Mouse (Mus musculus) liver, adult 2 months (tissue): ENCODE data around the gene Fhit. TPM values are rescaled to one million over a fixed set of nuclear protein-coding genes. Genes with fewer than 3 reads are reported as not detected.

Experiments
- DNase-seq: peaks from one replicate; pipeline ENCODE4 v3.0.0-alpha.2; 2011; ENCODE audit warnings: low read depth, low spot score; ENCODE audit errors: extremely low read depth
- H3K27ac ChIP-seq: fragments of 200-500 bp; replicated peaks from 2 replicates; pipeline ENCODE4 v1.5.1; 2012; ENCODE audit warnings: low read depth, mild to moderate bottlenecking, control low read depth, inconsistent platforms, low read length; ENCODE audit not compliant: insufficient read depth
- H3K27me3 ChIP-seq: fragments of 200-500 bp; 2 replicates; pipeline ENCODE4 v1.6.1; 2012; ENCODE audit warnings: mild to moderate bottlenecking, moderate library complexity, low read length, inconsistent platforms; ENCODE audit not compliant: control insufficient read depth, insufficient read depth
- H3K36me3 ChIP-seq: fragments of 200-500 bp; 2 replicates; pipeline ENCODE4 v1.6.1; 2012; ENCODE audit warnings: low read length, inconsistent platforms; ENCODE audit not compliant: control insufficient read depth, insufficient read depth
- H3K4me1 ChIP-seq: fragments of 200-500 bp; 2 replicates; pipeline ENCODE4 v1.6.1; 2011; ENCODE audit warnings: low read length; ENCODE audit not compliant: control insufficient read depth, insufficient read depth
- H3K4me3 ChIP-seq: fragments of 200-500 bp; 2 replicates; pipeline ENCODE4 v1.5.1; 2011; ENCODE audit warnings: low read depth, mild to moderate bottlenecking, control low read depth, low read length, moderate library complexity; ENCODE audit not compliant: insufficient read depth
- H3K79me2 ChIP-seq: fragments of 200-500 bp; 2 replicates; pipeline ENCODE4 v1.6.1; 2012; ENCODE audit warnings: inconsistent platforms, mild to moderate bottlenecking, low read length, moderate library complexity; ENCODE audit not compliant: control insufficient read depth, insufficient read depth
- H3K9ac ChIP-seq: fragments of 200-500 bp; 2 replicates; pipeline ENCODE4 v1.6.1; 2012; ENCODE audit warnings: low read depth, mild to moderate bottlenecking, control low read depth, inconsistent platforms, low read length
- CTCF ChIP-seq: fragments of 200-500 bp; IDR thresholded peaks from 2 replicates; pipeline ENCODE4 v1.5.1; 2011; ENCODE audit warnings: low read depth, low read length, control low read depth
- POLR2A ChIP-seq: fragments of 200-500 bp; IDR thresholded peaks from 2 replicates; pipeline ENCODE4 v1.6.1; 2011; ENCODE audit warnings: low read length, control low read depth; ENCODE audit not compliant: insufficient read depth; ENCODE audit errors: extremely low read depth
- WGBS: fragments of 180-500 bp; shearing (Covaris S2); methylation state at CpG from one replicate; pipeline ENCODE4 v1.1.7; 2018; 5-methylcytosine and 5-hydroxymethylcytosine counted together
- polyA plus RNA-seq: library from polyadenylated mRNA; depleted of rRNA; stranded (reverse); fragments of >200 nt; gene quantifications from 2 replicates; pipeline ENCODE4 v1.2.3, GENCODE M21; 2012
- total RNA-seq: library from RNA; depleted of rRNA; stranded (reverse); fragments of >200 nt; gene quantifications from 2 replicates; pipeline ENCODE4 v1.2.3, GENCODE M21; 2014

Gene Fhit
- total and polyA plus RNA-seq, 2 experiments, result 7.6 to 7.8 TPM

DNA sequence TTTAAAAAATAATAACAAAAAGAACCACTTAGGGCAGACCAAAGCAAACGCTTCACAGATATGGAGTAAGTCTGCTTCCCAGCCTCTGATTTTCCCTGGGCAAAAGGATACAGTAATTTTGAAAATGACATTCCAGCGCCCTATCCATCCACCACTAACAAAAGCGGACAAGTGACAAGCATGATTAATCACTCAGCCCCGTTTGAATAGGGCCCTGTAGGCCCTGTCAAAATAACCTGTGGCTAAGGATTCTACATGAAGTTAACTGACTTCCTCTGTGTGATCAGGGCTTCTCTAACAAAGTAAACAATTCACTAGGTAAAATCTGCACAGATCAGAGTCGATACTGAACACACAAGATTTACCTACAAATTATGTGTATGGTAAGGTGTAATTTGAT lies 1012.0 kb downstream of the Fhit start:
- Histone ChIP-seq H3K4me1 (no peaks in the 10 kb centered on the region), H3K4me3 (no peak overlapping the region), H3K36me3 (no peaks in the 10 kb centered on the region), H3K9ac (no peak overlapping the region), H3K79me2 (no peaks in the 10 kb centered on the region), H3K27me3 (no peaks in the 10 kb centered on the region), H3K27ac (no peak overlapping the region)
- TF ChIP-seq POLR2A, result no peak
- TF ChIP-seq CTCF, result no peak
- WGBS, result 73% methylated on average over 5 of the region's 5 CpGs
- no peak for DNase-seq

DNA sequence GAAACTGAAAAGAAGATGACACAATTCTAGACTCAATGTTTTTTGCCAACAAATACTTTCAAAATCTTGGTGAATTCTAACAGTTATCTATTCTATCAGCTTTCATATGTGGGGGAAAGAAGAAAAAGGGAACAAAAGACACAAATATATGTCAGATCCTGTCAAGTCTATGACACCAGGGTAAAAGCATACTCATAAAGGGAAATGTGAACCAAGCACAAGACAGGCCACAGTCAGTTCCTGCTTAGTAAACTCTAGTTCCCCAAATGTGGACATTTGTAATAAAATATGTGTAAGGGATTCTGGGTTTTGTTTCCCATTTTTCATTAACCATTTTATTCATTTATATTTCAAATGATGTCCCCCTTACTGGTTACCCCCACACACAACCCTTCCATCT lies 1022.5 kb downstream of the Fhit start:
- peak; percentile 27 for DNase-seq
- no peak overlapping the region for H3K4me3 ChIP-seq

DNA sequence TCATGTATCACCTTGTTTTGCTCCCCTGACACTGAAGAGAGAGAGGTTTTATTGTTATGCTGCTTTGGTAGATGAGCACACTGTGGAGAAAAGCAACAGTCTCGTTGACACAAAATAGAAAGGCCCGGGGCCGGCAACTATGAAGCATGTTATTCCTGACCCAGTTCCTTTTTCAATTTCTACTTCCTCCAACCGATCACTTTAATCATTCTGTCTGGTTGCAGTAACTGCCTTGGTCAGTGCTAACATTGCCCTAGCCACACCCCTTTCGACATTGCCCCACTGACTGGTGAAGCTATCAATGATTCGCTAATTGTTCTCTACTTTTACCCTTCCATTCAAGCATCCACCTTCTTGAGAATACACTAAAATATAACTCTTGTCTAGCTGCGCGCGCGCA lies 1028.0 kb downstream of the Fhit start:
- no peaks in the 10 kb centered on the region for H3K36me3 ChIP-seq
- no peak overlapping the region for H3K4me3 ChIP-seq
- H3K4me1 ChIP-seq, result no peaks in the 10 kb centered on the region
- no peak overlapping the region for H3K27ac ChIP-seq
- TF ChIP-seq CTCF (no peak), POLR2A (no peak)
- H3K79me2 ChIP-seq, result no peaks in the 10 kb centered on the region
- peak; percentile 8 for DNase-seq
- 83% methylated on average over 10 of the region's 10 CpGs for WGBS
- H3K27me3 ChIP-seq, result no peaks in the 10 kb centered on the region
- H3K9ac ChIP-seq, result no peak overlapping the region

More for the DNA sequence above, 1022.5 kb downstream of the Fhit start:
- H3K4me1 ChIP-seq, result no peaks in the 10 kb centered on the region
- TF ChIP-seq POLR2A, result no peak
- no peak for TF ChIP-seq CTCF
- no peaks in the 10 kb centered on the region for H3K79me2 ChIP-seq
- no peaks in the 10 kb centered on the region for H3K36me3 ChIP-seq
- no peak overlapping the region for H3K9ac ChIP-seq
- no peaks in the 10 kb centered on the region for H3K27me3 ChIP-seq
- H3K27ac ChIP-seq, result no peak overlapping the region

DNA sequence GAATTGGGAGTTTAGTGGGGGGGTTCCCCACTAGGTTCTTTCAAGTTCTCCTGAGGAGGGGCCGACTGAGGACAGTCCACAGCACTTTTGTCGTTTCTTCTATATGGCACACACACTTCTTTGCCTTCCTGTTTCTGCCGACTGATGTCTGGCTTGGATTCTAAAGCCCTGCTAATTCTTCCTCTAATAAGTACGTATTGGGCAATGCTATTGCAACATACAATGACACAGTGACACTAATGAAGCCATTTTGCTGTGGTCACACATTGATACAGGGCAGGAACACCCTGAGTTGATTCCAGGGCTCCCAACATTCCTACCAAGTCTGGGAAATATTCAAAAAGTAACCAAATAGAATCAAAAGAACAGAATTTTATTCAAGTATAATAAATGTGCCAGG lies 1032.2 kb downstream of the Fhit start:
- Histone ChIP-seq H3K4me3 (no peak overlapping the region), H3K27me3 (no peaks in the 10 kb centered on the region), H3K4me1 (no peaks in the 10 kb centered on the region), H3K27ac (no peak overlapping the region), H3K9ac (no peak overlapping the region), H3K79me2 (no peaks in the 10 kb centered on the region), H3K36me3 (no peaks in the 10 kb centered on the region)
- no peak for TF ChIP-seq POLR2A
- no peak for TF ChIP-seq CTCF
- DNase-seq, result peak; percentile 6
- 82% methylated on average over 4 of the region's 4 CpGs for WGBS

DNA sequence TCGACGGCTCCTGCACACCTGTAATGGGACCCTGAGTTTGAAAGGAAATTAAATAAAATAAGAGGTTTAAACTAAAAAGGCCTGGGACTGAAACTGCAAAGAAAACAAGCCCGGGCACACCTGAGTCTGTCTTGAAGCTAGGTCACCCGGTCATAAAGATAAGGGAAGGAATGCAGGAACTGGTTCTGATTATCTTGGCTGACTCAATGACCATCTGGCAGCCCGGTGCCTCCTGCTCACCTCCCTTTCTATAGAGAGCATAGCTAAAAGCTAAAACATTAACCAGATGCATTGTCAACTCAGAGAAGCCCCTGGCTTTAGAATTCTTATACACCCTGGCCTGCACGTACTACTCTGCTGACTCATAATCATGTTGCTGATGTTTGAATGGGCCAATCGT lies 1032.7 kb downstream of the Fhit start:
- no peak overlapping the region for H3K4me3 ChIP-seq
- no peaks in the 10 kb centered on the region for H3K36me3 ChIP-seq
- WGBS, result 80% methylated on average over 7 of the region's 7 CpGs
- TF ChIP-seq CTCF (no peak), POLR2A (no peak)
- no peak overlapping the region for H3K9ac ChIP-seq
- H3K27ac ChIP-seq, result no peak overlapping the region
- H3K27me3 ChIP-seq, result no peaks in the 10 kb centered on the region
- H3K4me1 ChIP-seq, result no peaks in the 10 kb centered on the region
- no peaks in the 10 kb centered on the region for H3K79me2 ChIP-seq
- DNase-seq, result no peak

DNA sequence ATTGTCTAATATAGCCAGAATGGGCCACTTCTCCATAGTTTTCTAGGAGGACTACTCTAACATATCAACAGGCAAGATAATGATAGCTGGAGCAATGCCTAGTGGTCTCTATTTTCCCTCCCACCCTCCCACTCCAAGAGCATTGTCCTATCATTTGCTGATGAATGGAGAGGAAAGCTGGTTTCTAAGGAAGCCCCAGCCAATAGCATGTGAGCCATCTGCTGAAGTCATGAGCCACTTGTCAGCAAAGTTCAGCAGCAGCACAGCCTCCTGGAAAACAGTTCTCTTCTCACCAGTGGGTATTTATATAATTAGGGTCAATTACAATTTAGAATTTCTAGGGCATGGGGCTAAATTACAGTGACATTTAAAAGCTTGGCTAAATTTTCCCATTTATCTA lies 1035.3 kb downstream of the Fhit start:
- no peak overlapping the region for H3K4me3 ChIP-seq
- H3K27me3 ChIP-seq, result no peaks in the 10 kb centered on the region
- H3K9ac ChIP-seq, result no peak overlapping the region
- no peak for DNase-seq
- H3K79me2 ChIP-seq, result no peaks in the 10 kb centered on the region
- no peak overlapping the region for H3K27ac ChIP-seq
- H3K4me1 ChIP-seq, result no peaks in the 10 kb centered on the region
- H3K36me3 ChIP-seq, result no peaks in the 10 kb centered on the region
- TF ChIP-seq CTCF (no peak), POLR2A (no peak)
